Mouse (Mus musculus) spleen, postnatal 14 days (tissue): ENCODE measurements around the gene Dusp1.

Experiments
- DNase-seq, 2 experiments: peaks; one replicate each; pipeline ENCODE4 v3.0.0; 2021 to 2022; ENCODE audit warnings: low spot score in 2 of 2

The Dusp1 gene

DNA sequence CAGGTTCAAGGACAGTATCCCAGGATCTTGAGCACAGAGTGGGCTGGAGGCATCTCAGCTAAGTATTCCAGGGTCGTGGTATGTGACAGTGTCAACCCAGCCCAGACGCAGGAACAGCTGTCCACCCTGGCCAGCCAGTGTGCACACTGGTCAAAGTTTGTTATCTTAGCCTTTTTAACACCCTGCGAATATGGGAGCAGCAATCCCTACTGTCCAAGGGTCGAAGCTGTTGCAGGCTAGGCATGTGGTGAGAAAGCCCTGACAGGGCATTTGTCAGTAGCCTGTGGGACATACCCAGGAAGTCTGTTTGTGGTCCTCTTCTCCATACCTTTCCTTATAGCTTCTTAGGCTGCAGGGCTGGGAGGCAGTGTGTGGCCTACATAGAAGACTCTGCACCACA, 22.1 kb upstream of the Dusp1 start:
- no peak for DNase-seq

DNA sequence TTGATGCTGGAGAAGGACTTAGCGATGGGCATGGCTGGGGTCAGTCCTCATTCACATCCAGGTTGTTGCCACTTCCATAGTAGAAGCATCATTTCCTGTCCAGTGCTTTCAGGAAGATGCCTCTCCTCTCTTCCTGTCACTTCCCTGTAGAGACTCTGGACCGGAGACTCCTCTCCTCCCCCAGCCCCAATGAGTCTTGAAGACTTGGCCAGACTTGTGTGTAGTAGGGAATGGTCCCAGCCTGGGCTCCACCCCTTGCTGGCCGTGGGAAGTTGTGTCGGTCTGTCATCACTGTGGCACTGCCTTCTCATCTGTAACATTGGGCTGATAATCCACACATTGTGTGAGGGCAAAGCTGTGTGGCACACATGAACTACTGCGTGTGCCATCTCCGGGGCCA, 21.7 kb upstream of the Dusp1 start:
- DNase-seq, result no peak

GRCm38 (mm10) chr17:26583056-26583455, 21.1 kb upstream of the Dusp1 start:
- DNase-seq, result no peak

DNA sequence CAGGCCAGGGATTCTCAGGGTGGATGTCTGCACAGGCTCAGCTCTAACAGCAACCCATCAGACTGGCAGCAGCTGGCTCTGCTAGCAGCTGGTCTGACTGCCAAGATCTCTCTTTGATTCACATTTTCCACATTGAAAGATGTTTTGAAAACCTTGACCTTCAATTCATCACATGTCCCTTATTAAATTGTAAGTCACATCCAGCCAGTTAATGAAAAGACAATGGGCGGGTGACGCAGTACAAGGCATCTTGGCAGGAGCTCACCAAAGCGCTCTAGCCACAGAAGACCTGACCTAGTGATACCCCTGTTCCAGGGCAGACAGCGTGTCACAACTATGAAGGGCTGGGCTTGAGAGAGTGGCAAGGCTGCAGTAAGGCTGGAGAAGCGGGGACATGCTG, 20.4 kb upstream of the Dusp1 start:
- DNase-seq, result no peak

DNA sequence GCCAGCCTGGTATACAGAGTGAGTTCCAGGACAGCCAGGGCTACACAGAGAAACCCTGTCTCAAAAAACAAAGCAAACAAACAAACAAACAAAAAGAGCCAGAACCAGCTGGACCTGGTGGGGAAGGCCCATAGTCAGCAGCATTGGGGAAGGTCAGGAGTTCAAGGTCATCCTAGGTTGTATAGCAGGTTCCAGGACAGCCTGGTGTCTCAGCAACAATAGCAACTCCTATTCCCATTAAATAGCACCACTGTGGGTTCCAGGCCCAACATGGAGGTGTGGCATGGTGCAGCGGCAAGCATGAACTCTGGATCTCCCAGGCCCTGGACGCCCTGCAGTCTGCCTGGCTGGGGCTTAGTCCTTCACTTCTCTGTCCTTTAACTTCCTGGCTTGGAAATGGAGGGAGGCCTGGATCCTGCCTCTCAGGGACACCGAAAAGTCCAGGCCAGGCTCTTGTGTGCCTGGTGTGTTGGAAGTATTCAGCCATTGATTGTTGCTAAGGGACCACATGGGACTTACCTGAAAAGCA, 19.0 kb upstream of the Dusp1 start:
- no peak for DNase-seq

- DNase-seq, result no peak
These were observed 17.5 kb upstream of the Dusp1 start for GRCm38 (mm10) chr17:26579396-26579795.

- DNase-seq, result no peak
These were observed 16.8 kb upstream of the Dusp1 start for GRCm38 (mm10) chr17:26578771-26579170.

DNA sequence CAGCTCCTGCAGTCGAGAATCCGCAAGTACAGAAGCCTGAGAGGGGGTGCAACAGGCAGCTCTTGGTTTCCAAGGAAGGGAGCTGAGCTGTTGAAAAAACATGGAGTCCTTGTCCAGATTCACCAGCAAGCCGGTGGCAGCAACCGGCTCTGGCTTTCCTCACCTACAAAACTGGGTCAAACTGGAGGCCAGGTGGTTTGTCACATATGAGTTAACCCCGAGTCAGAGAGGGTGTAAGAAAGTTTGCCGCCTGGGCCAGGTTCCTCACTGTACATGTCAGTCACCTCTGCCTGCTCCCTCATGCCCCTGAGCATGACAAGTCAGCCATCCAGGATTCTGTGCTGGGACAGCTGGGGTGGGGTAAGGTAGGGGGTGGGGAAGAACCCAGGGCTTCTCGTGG, 16.2 kb upstream of the Dusp1 start:
- no peak for DNase-seq

DNA sequence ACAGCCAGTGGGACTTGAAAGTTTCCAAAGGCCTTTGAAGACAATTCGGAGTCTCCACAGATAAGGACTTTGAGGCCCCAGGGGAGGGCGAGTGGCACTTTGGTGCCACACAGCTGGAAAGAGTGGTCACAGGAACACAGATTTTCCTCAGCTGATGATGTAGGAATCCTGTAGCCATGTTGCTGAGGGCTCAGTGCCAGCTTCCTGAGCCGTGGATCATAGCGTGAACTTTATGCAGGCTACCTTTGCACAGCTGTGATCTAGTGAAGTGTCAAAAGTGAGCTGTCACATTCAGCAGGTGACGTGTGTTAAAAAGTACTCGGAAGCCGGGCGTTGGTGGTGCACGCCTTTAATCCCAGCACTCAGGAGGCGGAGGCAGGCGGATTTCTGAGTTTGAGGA, 15.4 kb upstream of the Dusp1 start:
- no peak for DNase-seq

GRCm38 (mm10) chr17:26576833-26577232, 14.9 kb upstream of the Dusp1 start:
- DNase-seq, result no peak

DNA sequence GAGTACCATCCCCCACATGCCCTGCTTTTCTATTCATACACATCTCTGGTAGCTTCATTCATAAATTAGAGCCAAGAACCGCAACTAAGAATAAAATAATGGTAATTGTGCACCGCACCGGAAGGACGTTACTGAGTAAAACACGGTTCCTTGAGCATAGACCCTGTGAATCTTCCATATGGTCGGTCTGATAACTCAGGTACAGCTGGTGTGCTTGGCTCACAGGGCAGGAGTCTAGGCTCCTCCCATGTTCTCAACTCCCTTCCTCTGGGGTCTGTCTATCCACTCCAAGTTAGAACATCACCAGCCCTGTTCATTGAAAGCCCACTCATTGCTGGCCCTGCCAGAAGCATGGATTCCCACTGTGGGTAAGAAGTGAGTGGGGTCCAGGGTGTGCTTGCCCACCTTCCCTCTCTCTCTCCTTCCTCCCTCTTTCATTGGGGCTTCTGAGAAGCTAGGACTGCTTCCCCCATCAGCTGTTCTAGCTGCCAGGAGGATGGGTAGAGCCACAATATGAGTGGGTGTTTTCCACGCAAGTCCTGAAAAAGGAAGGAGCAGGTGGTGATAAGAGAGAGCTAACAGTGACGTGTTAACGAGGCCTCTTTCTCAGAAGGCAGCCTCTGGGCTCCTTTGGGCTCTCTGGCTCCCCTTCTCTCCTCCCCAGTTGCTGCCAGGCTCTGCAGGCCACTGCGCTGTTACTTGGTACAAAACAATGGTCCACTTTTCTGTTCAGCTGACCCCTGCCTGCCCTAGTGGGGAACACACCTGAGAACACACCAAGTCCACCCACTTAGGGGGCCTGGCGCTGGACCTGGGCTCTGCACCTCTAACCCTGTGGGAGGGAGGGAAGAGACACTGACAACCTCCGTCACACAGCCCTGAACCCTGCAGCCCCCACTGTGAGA, 14.1 kb upstream of the Dusp1 start:
- no peak for DNase-seq

- DNase-seq, result no peak
These were observed 12.8 kb upstream of the Dusp1 start for GRCm38 (mm10) chr17:26574701-26575100.

DNA sequence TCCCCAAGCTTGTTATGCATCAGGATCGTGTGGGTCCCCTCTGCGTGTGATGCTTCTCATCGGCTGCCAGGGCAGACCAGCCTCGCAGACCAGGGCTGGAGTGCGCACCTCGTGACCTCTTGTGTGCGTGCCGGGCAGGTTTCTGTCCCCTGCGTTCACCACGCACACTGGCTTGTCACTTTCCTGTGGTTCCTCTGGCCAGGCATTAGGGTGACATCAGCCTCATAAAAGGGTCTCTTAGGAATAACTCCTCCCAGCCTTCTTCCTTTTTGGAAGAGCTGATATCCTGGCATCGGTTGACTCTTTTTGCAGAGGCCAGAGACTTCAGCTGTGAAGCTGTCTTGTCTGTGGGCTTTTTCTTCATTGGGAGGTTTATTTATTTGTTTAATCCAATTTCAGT, 12.2 kb upstream of the Dusp1 start:
- no peak for DNase-seq

DNA sequence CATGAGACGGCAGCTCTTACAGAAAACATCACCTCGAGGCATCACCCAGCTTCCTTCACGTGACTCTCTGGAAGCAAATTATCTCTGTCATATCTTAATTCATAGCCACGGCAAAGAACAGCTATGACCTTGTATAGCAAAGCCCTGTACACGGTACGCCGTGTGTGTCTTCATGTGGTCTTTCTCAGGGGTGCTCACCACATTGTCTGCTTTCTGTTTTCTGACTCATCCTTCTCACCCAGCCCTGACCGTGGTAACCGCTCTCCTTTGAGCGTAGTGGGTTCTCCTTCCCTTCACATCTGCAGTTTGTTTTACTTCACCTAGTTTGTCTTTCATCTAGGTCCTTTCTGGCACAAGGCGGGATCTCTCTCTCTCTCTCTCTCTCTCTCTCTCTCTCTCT, 10.3 kb upstream of the Dusp1 start:
- DNase-seq, result no peak

- no peak for DNase-seq
These were observed 9.4 kb upstream of the Dusp1 start for GRCm38 (mm10) chr17:26571377-26571776.

DNA sequence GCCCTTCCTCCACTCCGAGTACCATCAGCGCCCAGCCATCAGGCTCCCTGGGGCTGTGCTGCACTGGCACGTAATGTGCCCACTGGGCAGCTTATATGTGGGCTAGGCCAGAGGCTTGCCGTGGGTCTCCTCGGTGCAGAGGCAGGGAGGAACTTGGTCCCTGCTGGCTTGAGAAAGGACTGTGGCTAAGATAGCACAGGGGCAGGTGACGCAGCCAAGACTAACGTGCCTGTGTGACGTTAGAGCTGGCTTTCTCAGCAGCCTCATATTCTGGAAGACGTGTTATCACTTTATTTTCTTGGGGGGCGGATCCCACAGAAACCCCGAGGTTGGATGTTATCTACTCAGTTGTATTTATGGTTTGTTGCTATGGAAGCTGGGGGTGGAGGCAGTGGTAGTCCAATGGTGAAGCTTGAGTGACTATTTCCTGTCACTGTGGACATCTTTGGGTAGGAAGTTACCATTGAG, 8.8 kb upstream of the Dusp1 start:
- no peak for DNase-seq

DNA sequence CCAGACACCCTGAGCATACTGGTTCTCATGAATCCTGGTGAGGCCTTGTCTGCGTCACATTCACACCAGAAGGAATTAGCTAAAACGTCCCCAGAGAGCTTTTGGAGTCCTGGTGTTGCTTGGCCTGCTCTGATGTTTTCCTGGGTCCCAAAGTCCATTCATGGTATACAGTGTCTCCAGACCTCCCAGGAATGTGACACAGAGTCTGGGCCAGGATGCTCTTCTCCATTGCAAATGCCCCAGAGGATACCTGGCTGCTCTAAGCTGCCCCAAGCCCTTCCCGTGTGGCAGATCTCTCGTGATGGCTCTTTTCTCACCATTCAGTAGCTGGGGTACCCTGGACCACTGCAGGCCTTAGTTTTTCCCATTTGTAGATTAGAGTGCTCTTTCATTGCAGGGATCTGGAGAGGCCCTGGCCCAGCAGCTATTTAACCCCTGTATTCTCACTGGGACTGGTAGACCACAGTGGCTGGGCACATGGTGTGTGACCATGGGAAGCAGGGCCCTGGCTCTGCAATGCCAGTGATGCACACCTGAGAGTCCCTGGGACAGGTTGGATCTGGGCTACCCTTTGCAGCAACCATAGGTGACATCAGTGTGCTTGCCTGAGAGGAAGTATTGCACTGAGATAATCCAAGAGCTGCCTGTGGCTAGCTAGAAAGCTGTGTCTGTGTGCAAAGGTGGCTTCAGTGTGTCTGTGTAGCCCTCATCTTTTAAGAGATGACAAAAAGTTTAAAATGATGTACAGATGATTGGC, 7.8 kb upstream of the Dusp1 start:
- no peak for DNase-seq

DNA sequence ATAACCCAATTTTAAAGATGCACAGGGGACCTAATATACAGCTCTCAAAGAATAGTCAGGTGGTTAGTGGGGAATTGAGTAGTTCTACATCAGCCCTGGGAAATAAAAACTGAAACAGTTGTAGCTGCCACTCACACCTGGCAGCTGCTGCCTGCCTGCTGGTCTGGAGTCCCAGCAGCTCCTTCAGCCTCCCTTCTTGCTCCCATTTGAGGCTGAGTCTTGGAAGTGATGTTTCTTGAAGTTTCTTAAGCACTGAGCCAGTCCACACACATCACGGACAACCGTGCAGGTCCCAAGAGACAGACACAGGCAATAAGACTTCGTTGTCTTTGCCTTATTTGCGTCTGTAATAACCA, 5.9 kb upstream of the Dusp1 start:
- no peak for DNase-seq

- DNase-seq, result no peak
These were observed 5.4 kb upstream of the Dusp1 start for GRCm38 (mm10) chr17:26567142-26567817.

- DNase-seq, result no peak
These were observed 2.5 kb upstream of the Dusp1 start for GRCm38 (mm10) chr17:26564439-26564838.

DNA sequence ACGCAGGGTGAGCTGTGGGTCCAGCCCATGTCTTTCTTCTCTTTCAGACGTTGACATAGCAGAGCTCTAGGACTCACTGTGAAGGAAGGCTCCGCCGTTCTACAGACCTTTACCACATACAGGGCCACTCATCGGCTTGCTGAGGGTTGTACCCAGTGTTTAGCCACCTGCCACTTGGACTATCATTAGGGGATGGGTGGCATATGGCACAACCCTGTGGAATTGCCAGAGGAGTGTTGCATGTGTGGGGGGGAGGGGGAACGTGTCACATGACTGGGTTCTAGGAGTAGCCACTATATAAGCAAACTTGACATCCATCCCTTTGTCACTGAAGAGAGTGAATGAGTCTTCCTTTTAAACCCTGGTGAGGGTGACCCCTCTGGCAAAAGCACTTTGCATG, 1.5 kb upstream of the Dusp1 start:
- DNase-seq, result no peak

DNA sequence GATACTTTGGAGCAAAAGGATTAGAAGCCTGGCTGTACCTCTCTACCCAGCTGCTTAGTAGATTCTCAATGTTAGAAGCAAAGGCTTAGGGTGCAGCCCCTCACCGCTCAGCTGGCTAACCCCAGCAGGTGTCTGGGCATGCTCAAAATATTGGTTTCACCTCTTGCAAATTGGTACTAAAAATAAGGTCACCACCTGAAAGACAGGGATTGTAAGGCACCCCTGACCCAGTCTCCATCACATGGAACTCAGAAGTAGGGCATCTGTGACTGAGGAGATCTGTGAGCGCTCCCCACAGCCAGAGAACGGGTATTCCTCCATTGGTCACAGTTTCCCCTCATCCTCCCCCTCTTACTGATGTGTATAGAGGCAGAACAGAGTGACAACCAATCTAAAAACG, 364 bp upstream of the Dusp1 start:
- no peak for DNase-seq
